Mouse (Mus musculus) monocyte, adult 2 months (primary cell): Measurements from ENCODE around the gene Pnmal1.
A peak's percentile ranks its signal among the peaks of the same experiment; 100 is the strongest.

Experiments used
- DNase-seq, 2 experiments: peaks; one replicate each; pipeline ENCODE4 v3.0.0; 2022; ENCODE audit warnings: low spot score in 2 of 2, low read depth in 1 of 2

The Pnmal1 gene

DNA sequence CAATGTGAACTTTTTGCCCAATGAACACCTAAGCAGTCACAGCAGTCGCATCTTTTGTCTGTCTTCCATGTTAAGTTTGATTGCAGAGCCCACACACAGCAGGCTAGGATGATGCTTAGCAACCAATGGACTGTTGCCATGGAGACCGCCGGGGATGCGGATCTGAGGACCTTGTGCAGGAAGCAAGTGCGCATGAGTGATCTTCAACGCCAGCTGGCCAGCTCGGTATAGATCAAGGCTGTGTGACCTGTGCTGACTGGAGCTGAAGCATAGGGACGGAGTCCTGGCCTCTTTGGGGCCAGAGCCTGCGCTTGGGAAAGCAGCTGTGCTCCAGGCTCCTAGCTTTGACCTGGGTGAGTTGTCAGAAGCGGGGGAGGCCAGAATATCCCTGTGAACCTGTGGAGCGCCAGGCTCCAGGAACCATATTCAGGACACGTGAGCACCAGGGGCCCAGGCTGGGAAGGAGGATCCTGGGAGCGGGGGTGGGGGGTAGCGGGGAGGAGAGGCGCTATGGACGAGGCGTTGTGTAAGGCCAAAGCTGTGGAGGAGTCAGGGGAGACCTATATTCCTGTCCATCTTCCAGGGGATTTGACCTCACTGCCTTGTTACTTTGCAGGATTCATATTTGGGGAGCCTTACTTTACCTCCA is at the start of gene Pnmal1:
Gene Pnmal1 (plus strand): TSS at position 141 of the 649 bp plus-strand sequence.
- DNase-seq: no peak

DNA sequence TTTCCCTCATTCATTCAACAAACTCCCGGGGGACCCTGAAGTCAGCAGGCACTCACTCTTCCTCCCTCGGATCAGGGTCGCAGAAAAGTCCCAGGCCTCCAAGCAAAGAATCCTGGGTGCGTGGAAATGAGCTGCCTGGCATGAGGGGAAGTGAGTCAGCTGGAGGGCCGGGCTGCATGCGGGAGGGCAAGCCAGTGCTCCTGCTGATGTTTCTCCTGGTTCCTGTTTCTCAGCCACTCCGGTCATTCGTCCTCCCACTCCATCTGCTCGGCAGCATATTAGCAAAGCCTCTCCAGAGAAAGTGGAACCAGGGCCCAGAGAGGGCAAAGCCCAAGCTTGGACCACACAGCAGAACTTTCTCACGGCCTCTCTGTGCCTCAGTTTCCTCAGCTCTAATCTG is 49.6 kb upstream of the Pnmal1 start:
- peak; percentile 40 to 57 for DNase-seq

DNA sequence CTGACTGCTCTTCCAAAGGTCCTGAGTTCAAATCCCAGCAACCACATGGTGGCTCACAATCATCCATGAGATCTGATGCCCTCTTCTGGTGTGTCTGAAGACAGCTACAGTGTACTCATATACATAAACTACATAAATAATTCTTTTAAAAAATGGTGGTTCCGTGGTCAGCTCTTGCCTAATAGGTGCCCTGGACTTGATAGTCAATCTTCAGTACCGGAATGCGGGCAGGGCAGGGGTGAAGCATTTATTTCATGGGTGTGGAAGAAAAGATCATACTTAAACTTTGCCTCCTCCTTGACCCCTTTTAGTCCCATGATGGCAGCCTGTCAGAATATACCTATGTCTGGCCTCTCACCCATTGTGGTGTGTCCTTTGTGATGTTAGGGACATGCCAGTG is 47.6 kb upstream of the Pnmal1 start:
- no peak for DNase-seq

DNA sequence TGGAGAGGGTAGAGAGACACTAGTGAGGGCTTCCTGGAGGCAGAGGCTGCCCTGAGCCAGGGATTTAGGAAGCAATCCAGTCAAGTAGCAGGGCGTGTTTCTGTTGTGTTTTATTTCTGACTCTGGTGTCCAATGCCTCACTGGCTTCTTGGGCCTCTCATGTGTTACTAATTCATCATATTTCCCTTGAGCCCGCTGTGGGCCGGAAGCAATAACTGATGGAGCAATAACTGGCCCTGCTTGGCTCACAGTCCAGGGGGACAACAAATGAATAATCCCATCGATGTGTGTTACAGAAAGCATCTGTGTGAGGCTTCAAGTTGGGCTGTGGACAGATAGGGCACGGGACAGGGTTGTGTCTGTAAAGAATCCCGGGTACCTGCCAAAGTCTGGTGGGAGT is 47.1 kb upstream of the Pnmal1 start:
- no peak for DNase-seq

DNA sequence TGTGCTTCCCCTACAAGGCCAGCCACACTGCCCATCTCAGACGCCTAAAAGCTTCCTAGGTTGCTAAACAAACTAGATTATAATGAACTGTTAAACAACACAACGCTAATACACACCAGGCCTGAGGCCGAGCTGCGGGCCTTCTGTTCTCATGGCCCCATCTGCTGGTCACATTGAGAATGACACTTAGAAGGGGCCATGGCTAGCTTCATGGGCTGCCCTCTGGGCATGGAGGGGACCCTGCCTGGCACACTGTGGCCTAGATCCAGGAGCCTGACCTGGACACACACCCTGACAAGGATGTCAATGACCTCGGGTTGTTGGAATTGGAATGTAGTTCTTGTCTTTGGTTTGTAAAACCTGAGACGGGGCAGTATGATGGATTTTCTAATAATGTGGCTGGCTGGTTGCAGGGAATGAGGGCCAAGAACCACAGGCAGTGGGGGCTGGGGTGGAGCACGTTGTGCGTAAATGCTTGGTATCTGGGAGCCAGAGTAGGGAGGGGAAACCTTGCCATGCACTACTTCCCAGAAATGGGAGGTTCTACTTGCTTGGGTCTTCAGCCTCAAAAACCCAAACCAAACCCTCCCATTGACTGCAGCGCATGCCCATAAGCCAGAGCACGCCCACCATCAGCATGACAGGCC is 45.5 kb upstream of the Pnmal1 start:
- peak in 1 of 2 experiments; percentile 55 for DNase-seq

DNA sequence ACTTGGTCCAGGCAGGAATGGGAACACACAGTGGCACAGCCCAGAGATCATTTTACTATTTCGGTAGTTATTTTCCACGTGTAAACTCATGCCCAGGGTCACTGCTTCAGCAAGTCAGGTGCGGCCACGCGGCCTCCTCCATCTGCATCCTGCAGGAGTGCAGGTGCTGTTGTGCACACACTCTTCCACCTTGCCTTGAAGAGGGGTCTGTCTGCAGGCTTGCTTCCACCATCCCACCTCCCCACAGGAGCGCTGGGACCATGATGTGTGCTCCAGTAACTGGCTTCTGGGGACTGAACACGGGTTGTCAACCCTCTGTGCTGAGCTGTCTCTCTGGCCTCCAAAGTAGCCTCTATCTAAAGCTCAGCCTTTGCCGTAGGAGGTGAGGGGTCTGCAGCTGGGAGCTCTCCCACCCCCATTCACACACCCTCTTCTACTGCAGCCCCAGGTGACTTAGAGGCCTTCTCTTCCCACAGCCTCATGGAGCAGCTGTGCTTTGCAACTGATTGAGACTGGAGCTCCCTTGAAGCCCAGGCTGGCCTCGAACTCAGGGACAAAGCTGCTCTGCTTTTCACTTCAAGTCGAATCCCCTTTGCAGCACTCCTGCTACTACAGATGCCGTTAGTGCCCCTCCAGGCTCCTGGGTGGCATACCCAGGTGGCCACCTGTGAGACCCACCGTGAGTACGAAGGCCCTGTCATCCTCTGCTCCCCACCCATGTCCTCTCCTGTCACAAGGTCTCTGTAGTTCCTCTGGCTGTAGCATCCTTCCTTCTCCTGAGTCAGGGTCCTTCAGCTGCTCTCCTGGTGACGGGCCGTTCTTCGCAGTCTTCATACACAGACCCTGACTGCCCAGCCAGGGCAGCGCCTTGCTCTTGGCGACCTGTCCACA is 44.8 kb upstream of the Pnmal1 start:
- no peak for DNase-seq

DNA sequence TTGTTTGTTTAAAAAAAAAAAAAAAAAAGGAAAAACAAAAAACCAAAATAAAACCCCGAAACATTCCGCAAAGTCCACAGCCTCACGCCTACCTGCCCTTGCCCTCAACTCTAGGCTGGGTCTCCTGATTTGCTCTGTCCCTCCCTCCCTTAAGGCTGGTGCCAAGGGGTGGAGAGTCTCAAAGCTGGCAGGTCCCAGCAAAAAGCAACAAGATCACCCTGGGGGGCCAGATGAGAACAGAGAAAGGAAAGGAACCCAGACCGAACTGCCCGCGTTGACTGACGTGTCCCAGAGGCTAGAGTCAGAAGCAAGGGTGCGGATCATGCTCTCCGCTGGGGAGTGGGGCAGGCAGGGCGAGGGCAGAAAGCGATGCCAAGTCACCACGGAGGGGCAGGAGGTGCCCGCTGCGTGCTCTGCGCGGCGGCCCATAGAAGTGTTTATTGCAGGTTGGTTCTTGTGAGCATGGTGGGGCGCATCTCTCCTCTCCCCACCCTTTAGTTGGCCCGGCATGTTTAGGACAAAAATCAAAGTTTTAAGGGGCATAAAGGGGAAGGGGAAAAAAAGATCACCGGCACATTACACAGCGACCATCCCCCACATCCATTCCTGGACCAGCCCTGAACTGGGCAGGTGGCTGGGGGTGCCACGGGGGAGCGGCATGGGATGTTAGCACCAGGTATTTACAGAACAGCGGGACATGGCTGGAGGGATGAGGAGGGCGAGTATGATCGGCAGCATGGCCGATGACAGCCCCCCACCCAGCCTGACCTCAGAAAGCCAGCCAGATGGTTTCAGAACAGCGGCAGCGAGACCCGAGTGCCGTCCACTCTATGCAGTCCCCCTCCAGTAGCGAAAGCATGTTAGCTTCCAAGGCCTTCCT is 43.8 kb upstream of the Pnmal1 start:
- DNase-seq: no peak

DNA sequence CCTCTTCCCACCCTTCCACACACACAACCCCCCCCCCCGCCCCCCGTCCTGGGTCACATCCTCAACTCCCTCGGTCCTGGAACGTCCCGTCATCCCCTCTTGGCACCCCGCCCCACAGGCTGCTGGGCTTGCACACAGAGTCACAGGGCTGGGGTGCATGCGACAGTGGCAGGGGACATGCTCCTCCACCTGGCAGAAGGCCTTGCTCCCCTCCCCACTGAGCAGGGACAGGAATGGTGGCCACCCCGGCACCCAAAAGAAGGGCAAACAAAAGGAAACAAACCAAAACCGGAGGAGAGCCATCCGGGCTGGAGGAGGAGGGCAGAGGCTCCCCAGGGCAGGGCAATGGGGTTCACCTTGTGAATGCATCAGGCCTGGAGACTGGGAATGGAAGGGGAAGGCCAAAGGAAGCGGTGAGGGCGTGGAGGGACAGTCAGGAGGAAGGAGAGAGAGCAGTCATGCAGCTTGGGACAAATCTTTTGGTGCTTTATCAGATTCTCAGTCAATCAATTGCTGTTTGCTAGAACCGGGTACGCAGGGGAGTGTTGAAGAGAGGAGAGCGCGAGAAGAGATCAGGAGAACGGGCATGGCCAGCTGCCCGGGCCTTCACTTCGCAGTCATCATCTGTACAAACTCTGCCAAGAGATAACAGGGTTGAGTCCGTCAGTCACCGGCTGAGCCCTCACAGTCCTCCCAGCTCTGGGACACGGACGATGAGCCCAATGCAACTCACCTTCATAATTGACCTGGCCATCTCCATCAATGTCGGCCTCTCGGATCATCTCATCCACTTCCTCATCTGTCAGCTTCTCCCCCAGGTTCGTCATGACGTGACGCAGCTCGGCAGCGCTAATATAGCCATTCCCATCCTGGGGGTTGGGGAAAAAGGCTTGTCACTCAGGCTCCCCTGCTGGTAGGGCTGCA is 42.9 kb upstream of the Pnmal1 start:
- DNase-seq: no peak

DNA sequence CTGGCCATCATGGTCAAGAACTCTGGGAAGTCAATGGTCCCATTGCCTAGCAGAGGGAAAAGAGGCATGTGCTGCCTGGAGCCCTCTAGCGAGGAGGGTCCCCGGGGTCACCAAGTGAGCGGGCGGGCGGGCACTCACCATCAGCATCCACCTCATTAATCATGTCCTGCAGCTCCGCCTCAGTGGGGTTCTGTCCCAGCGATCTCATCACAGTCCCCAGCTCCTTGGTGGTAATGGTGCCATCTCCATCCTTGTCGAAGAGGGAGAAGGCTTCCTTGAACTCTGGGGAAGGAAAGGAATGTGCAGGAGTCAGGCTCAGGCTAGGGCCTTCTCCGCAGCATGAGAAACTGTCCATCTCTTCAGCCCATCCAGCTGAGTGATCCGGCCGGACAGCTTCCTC is 42.0 kb upstream of the Pnmal1 start:
- no peak for DNase-seq

DNA sequence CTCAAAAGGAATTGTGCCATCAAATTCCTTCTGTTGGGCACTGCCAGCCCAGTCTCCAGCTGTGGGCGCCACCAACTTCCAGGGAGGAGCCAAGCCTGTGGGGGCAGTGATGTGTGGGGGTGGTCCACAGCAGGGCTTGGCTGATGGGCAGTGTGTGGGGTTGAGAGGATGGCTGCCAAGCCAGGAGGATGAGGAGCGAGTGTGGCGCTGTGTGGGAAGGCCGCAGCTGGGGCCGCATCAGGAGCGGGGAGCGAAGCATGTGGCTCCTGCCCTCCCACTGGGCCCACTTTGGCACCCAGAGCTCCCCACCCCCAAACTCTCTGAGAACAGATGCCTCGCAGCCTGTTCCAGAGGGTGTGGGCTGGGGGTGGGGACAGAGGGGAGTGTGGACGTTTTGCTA is 41.5 kb upstream of the Pnmal1 start:
- no peak for DNase-seq

DNA sequence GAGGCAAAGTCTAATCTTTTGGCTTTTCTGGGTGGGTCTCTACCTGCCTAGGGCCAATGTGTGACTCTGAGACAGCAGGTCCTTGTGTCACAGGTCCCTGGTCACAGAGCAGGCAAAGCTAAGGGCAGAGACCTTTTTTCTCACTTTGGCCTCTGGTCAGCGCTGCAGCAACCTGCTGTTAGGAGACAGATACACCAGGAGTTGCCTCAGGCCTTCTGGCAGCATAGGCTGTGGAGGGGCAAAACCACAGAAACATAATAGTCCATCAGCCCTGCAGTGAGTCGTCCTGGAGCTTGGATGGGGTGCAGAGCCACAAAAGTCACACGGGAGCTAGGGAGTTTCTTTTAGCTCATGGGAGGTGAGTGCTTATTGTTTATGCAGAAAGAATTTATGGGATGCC is 40.8 kb upstream of the Pnmal1 start:
- DNase-seq: no peak

DNA sequence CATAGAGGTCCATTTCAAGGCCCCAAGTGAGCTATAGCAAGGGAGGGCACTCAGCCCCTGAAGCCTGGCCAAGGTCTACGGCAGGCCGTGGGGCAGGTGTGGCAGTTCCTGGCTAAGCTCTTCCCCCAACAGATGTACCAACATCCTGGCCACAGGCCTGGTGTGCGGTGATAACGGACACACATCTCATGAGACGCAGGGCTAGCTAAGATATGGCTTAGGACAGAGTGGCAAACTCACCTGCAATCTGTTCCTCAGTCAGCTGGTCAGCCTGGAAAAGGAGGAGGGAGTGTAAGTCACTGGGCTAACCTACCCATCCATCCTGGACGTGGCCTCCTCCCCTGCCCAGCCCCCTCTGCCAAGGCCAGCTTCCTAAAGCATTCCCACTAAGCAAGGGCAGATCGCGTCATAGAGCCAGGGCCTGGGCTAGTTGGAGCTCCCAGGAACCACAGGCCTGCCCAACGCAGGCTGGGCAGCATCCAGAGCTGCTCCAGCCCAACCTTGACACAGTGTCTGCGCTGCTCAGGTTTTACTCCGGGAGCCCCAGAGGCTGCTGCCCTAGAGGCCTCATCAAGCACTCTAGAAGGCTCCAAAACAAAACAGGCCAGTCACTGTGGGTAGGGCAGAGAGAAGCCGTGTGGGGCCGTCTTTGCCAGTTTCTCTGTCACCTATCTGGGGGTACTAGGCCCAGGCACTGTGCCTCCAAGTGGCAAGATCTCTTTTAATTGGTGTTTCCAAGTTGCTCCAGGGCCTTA is 39.9 kb upstream of the Pnmal1 start:
- no peak for DNase-seq

DNA sequence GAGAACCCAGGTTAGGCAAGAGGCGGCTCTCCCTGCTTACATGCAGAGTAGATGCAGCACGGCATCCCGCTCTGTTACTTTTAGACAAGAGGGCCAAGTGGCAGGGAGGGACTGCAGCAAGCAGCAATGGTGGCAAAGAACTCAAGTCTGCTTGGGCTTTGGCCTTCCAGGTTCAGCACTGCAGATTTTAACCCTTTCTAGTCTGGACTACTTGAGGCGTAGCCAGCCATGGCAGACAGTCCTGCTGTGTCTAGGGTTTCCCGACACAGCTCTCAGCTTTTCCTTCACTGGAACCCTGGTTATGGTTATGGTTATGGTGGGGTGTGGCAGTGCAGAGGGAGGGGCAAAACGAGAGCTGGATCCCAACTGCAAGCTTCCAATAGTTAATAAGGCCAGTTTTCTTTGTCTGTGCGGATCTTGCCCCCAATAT is 39.3 kb upstream of the Pnmal1 start:
- no peak for DNase-seq

DNA sequence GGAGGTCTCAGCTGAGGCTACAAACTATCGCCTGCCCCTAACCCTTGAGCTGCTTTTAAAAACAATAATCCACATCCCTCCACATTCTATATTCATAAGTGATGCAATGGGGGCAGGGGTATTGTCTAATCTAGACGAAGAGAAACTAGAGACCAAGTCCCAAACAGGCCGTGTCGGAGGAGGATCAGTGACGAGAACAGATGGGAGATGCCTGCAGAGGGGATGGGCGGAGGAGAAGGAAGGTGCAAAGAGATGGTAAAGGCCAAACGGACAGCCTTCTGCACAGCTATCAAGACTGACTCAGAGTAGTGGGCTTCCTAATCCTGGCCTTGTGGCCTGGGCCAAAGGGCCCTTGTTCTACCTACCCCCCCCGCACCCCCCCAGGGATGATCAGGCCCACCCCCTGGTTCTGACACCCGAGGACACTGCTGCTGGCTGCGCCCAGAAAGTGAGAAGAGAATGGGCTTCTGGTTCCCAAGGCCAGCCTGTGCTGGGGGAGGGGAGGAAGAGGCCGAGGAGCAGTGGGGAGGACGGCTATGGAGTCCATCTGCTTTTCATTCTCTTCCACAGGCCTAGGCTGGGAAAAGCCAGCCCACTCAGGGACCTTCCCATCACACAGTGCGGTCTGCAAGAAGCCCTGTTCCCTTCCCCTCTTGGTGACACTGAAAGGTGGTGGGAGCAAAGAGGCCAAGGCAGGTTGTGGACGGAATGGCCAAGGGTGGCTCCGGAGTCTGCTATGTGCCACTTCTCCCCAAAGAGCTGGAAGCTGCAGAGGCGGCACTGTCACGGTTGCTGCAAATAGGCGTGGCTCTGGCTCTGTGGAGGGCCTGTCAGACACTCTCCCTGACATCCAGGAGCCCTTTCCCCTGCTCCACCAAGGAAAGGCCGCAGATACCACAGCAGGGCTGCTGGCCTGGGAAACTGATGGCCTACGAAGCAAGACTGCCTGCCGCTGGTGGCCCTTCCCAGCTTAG is 38.4 kb upstream of the Pnmal1 start:
- DNase-seq: no peak

DNA sequence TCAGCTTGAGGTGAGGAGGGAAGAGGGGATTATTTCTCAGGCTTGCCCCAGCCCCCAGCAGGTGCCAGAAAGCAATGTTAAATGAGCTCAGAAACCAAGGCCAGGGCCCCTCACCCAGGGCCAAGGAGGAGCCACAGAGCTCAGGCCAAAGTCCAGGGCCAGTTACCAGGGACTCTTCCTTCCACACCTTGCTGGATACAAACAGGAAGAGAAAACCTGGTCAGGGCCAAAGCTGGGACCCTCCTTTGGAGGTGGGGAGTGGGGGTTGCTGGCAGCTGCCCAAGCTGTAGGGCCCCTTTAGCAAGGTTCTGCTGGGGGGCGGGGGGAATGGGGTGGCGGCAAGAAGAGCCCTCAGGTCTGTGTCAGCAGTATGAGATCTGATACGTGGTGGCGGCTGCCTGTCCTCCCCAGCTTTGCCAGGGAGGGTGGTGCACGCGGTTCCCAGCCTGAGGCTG is 37.6 kb upstream of the Pnmal1 start:
- DNase-seq: no peak

DNA sequence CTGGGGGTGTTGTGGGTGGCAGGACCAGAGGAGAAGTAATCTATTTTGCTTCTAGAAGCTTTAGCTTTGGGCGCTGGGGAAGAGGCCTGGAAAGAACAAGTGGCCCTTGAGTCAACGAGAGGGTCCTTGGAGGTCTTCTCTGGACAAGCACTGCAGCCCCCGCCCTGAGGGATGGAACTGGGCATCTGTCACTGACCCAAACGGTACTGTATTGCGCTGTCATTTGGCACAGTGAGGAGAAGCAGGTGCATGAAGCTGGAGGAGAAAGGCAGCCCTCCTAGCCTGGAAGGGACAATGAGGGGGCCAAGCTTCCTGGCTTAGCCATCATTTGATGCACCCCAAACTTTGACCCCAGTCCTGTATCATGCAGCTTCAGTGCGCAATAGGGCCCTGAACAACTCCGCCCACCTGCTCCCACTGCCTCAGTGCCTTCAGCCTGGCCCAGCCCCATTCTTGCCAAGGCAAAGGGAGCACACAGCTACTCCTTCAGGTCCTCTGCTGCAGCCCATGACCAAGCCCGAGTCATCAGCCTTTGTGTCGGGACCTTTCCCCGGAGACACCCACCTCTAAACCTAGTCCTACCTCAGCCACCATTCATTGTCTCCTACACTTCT is 37.0 kb upstream of the Pnmal1 start:
- no peak for DNase-seq

DNA sequence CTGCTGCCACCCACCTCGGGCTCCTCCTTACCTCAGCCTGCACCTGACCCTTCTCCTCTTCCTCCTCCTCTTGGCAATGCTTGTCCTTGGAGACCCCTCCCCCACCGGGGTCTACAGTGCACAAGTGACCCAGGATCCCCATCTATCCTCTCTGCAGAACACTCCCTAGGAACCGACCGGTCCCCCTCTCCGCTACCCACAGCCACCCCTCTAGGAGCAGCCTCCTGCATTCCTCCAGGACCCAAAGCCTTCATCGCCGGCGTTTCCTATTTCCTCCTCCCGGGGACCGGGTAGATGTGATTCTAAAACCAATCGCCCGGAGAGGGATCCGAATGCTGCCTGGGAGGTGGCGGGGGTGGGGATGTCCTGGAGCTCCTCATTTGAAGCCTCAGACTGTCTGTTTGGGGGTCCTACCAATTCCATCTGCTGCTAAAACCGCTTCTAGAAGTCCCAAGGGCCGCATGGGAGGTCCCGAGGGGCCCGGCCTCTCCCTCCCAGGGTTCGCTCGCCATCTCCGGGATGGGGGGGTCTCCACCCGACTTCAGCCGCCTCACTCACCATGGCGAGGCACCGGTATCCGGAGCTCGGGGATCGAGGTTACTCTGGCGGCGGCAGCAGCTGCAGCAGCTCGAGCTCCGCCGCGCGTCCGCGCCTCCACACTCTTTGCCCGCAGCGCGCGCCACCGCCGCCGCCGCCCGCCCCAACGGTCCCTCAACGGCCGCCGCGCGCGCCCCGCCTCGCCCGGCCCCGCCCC is 36.0 kb upstream of the Pnmal1 start:
- DNase-seq: no peak
